Mouse (Mus musculus): ENCODE measurements around the gene N4bp2l1. TPM values are rescaled to one million over a fixed set of nuclear protein-coding genes. Genes with fewer than 3 reads are reported as not detected.
A peak's percentile ranks its signal among the peaks of the same experiment; 100 is the strongest.

N4bp2l1 gene
- total RNA-seq, 4 experiments from 2014 or later = 53.3 to 56.8 (median 55.8) TPM

DNA sequence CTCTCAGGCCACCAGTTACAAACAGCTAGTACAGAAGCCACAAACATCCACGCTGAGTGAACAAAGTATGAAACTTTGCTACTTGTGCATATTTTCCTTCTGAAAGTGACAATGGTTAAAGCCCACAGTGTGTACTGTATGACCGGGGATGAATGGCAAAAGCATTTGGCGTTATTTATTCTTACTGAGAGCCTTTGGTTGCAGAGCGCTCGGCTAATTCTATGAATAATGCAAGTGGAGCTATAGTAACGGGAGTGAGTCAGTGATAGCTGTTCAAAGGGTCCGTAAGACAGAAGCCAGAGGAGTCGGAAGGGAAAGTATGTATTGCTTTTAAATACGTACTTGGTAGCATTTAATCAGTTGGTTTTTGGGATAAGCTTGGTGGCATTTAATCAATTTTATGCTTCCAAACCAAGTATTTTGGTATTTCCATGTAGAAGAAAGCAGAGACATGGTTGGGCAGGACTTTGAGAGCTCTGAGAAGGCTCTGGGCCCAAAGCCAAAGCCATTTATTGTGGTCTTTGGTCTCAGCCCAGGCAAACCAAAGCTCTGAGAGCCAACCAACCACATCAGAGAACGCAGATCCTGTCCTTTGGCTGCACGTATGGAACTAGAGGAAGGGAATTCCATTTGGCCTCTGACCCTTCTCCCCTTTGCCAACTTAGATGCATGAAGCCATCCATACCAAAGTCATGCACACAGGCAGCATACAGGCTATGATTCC is 26.3 kb downstream of the N4bp2l1 start:
- no peak for DNase-seq (ENCODE audit: low spot score in 2 of 2)

DNA sequence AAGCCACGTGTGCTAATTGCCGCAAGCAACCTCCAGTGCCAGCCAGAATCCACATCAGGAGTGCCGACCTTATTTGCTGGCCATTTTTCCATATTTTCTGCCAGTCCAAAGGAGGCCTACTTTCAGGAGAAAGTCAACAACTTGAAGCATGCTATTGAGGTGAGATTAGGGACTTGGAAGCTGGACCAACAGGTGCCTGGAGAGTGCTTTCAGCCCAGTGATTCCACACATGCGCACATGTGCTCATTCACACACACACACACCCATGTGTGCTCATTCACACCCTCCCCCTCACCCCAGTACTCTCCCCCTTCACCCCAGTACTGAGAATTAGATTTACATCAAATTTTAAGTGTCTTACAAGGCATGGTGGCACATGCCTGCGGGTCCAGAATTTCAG is 30.0 kb downstream of the N4bp2l1 start:
- DNase-seq (ENCODE audit: low spot score in 2 of 2) = no peak

DNA sequence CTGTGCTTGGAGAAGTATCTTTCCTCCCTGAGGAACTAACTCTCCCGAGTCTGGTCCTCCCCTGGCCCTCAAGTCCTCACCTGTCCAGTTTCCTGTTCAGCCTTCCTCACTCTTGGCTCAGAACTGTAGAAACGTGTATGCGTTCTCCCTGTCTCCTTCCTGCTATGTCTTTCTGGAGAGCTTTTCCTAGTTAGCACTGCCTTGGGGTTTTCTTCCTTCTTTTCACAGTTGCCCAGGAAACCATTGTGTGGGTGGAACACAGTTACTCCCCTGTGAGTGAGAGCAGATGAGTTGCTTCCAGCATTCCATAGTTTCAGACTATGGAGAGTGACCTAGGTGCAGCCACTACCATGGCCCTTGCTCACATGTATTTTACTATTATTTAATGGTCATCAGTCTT is 30.8 kb downstream of the N4bp2l1 start:
- peak in 1 of 2 experiments; percentile 58 for DNase-seq (ENCODE audit: low spot score in 2 of 2)

DNA sequence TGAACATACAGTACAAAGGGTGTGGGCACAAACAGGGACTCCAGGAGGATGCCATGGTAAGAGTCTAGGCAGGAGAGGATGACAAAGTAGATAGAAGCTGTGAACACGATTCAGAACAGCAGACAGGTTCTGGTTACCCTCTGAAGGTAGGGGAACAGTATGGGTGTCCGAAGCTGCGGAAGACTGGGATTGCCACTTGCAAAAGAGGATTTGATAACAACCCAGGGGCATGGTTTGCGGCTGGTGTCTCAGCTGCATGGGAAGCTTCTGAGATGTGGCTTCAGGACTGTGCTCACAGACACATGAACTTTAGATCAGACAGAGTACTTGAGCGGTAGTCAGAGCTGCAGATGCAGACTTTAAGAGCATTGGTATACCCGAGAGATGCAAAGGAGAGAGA is 32.6 kb downstream of the N4bp2l1 start:
- no peak for DNase-seq (ENCODE audit: low spot score in 2 of 2)

DNA sequence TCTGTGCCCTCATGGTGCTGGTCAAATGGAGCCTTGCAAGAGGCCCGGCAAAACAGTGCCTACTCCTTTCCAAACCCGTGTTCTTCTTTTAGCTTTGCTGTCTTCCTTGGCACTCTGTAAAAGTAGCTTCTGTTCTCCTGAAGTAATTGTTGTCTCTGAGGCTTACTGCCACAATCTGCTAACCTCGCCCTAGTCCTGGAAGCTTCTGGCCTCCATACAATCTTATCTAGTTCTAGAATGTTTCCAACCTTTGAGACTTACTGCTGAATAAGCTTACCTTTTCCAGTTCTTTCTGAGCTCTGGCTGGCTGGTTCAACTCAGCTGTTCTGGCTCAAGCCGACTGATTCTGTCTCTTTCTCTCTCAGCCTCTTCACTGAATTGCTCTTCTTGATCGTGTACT is 35.2 kb downstream of the N4bp2l1 start:
- no peak for DNase-seq (ENCODE audit: low spot score in 2 of 2)

DNA sequence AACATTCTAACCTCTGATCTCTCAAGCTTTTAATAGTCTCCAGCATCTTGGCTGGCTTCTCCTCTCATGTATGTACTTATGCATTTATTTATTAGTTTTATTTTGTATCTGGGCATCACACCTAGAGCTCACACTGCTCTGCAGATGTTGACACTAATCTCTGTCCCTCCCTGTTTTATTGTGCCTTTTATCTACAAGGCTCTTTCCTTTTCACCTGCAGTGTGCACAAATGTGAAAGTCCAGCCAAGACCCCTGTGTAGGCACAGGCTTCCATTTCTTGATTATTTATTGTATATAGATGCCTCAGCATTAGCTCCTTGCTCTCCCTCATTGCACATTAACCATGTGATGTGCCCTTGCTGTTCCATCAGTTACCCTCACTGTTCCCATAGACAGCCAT is 35.6 kb downstream of the N4bp2l1 start:
- no peak for DNase-seq (ENCODE audit: low spot score in 2 of 2)

DNA sequence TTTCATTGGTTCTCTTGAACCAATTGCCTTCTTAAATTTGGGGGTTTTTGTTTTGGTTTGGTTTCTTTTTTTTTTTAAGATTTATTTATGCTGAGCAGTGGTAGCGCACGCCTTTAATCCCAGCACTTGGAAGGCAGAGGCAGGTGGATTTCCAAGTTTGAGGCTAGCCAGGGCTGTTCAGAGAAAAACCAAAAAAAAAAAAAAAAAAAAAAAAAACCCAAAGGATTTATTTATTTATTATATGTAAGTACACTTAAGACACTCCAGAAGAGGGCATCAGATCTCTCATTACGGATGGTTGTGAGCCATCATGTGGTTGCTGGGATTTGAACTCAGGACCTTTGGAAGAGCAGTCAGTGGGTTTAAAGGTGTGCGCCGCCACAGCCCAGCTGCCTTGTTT is 36.1 kb downstream of the N4bp2l1 start:
- no peak for DNase-seq (ENCODE audit: low spot score in 2 of 2)

DNA sequence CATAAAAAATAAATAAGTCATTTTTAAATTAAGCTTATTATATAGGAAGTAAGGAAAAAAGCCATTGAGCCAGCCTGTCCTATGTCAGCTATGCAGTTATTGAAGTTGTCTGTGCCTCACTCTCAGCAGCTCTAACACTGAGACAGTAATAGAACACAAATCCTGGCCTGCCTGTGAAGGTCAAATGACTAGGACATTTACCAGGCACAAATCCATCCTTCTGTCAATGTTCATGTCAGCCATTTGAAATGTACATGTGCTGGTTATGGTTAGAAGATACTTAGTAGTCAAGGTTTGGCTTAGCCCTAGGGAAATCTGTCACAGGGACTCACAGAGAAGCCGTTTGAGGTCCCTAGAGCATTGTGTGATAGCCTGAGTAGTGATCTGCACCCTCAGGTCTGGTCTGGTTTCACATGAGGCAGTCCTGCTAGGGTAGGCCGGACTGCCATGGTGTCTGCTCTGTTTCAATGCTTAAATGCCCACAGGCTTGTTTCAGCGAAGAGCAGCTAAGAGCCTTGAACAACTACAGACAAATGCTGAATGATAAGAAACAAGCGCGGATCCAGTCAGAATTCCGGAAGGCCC is 37.4 kb downstream of the N4bp2l1 start:
- DNase-seq (ENCODE audit: low spot score in 2 of 2) = no peak

DNA sequence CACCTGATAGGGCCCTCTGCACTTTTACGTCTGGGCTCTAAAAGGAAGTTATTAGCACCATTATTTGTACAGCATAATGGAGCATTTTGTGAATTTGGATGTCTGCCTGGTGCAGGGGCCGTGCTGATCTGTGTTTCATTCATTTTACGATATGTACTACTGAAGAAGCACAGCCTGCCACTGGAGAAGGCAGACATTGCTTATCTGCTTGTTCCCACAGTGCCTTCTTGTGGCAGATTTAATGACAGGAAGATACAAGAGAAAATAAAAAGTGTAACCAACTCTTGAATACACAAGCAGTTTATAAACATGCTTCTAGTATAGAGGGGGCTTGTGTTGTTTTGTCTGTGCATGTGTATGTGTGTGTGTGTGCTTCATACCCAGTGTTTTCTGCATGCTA is 45.4 kb downstream of the N4bp2l1 start:
- no peak for DNase-seq (ENCODE audit: low spot score in 2 of 2)

DNA sequence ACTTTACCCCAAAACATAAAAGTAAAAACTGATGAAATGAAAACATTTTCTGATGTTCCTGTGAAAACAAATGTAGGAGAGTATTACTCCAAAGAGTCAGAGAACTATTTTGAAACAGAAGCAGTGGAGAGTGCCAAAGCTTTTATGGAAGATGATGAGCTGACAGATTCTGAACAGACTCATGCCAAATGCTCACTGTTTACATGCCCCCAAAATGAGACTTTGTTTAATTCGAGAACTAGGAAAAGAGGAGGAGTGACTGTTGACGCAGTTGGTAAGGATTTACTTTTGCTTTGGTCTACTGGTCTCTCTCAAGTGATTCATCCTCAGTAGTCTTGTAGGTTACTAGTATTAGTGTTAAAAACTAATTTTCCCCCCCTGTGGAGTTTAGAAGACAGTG is 53.8 kb downstream of the N4bp2l1 start:
- DNase-seq (ENCODE audit: low spot score in 2 of 2) = no peak

DNA sequence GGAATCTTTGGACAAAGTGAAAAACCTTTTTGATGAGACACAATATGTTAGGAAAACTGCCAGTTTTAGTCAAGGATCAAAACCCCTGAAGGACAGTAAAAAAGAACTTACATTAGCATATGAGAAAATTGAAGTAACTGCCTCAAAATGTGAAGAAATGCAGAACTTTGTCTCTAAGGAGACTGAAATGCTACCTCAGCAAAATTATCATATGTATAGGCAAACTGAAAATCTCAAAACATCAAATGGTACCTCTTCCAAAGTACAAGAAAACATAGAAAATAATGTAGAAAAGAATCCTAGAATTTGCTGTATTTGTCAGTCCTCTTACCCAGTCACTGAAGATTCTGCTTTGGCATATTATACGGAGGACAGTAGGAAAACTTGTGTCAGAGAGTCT is 55.7 kb downstream of the N4bp2l1 start:
- DNase-seq (ENCODE audit: low spot score in 2 of 2) = no peak

DNA sequence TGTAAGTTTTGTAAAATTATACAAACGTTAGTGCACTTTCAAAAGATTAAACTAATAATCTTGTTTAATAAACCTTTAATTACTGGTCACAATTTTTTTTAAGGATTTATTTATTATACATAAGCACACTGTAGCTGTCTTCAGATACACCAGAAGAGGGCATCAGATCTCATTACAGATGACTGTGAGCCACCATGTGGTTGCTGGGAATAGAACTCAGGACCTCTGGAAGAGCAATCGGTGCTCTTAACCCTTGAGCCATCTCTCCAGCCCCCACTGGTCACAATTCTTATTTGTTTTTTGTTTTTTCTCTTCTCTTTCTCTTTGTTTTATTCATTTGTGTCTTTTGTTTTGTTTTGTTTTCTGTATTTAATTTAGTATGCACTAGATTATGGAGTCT is 71.7 kb downstream of the N4bp2l1 start:
- DNase-seq (ENCODE audit: low spot score in 2 of 2) = no peak

DNA sequence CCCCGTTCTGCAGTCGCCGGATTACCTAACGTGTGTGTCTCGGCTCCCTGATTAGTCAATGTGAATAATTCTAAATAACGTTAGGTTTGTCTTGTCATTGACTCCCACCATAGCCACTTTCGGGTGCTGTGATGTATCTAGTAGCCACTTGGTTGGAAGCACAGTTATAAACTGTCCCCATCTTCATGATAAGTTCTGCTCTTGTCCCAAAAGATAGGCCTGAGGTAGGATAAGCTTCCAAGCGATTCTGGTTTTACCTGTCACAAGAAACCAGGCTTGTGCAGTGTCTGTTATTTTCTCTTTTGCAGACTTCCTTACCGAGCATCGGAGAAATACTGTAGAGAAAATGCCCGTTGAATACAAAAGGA is 74.1 kb downstream of the N4bp2l1 start:
- DNase-seq (ENCODE audit: low spot score in 2 of 2) = no peak

DNA sequence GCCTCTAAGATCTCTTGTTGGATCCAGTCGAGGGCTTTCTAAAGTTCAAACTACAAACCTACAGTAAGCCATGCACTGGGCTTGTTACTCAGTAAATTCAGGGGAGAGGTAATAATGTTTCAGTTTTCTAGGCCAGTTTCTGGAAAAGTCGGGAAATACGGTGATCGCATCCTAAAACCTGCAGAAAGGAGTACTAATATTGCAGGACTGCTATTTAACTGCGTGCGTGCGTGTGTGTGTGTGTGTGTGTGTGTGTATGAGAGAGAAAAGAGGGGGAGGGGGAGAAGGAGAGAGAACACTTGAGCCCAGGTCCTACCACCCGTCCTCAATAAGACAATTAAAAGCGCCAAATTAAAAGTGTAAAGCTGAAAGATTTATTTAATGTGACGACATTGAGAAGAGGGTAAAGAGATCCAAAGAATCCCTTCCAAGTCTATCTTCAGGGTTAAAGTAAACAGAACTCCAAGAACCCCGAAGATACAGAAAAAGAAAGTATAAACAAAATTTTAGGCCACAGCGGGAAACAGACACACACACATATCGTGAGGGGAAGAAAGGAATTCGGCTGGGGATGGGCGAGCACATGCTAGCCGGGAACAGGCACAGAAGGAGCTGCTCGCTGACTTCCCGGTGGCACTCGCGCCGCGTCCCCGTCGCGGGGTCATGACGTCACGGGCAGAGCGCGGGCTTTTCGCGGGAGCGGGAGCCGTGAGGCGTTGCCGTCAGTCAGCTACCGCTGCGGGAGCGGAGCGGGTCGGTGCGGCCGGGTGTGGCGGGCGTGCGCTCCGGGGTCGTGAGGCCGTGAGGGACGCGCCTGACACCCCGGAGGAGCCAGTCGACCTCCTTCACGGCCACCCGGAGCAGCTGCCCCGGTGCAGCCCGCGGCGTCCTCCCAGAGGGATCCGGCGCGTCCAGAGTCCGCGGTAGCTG is 74.8 kb downstream of the N4bp2l1 start, which contains the start of gene Brca2:
Gene Brca2 (plus strand): TSS at position 694 of the 930 bp plus-strand sequence.
- DNase-seq (ENCODE audit: low spot score in 2 of 2) = peak; percentile 80 to 88

Other genes starting within 250 kb of the N4bp2l1 start
- gene Zar1l, start 79.0 kb downstream of the N4bp2l1 start, total RNA-seq (2022) = 1 to 10 TPM in 3 of 4 experiments, under 1 TPM in 1; 0.85 to 1.7 (median 1.3) TPM
- 10 to 100 TPM in 2 of 4 experiments, 1 to 10 TPM in 2; 8.7 to 12.2 (median 9.7) TPM for gene Brca2, start 74.6 kb downstream of the N4bp2l1 start, total RNA-seq (2022)
- gene N4bp2l2, start 69.0 kb upstream of the N4bp2l1 start, total RNA-seq (2022) = 10 to 100 TPM; 77.0 to 82.6 (median 79.5) TPM
- gene Pds5b, start 76.6 kb upstream of the N4bp2l1 start, total RNA-seq (2022) = 10 to 100 TPM; 64.8 to 75.8 (median 70.8) TPM

All from left cerebral cortex, adult 8-10 months (tissue).